Mouse (Mus musculus) frontal cortex, adult (tissue): ENCODE data around the gene Gm5861.
"Not testable (repeated sequence)": the region's sequence is repeated elsewhere in the genome, so short reads cannot be mapped to it uniquely, and the experiment has no call there.

Experiments
- ATAC-seq: cut with Nextera tagmentation; 2 replicates; pipeline ENCODE4 v1.9.2; 2017; ENCODE audit warnings: mild to moderate bottlenecking, moderate library complexity, mixed read lengths; ENCODE audit not compliant: low TSS enrichment

Gene Gm5861

DNA sequence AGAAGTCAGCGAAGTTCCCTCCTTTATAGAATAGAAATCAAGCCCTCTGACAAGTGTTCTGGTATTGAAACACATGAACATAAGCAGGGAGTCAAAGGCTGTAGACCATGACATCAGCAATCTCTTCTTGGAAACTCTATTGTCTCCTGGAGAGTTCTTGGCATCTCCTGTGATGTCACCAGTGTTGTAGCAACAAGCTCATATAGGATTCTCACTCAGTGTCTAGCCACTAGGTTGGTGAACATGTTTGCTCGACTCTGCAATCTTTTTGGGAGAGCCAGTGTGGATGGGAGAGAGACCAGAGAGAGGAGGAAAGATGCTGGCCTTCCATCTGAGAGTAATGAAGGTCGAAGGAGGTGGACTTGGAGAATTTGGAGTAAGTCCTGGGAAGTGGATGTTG is at the start of gene Gm5861:
TSS of gene Gm5861 (plus strand) at position 301 of the 400 bp plus-strand sequence.
- ATAC-seq = not testable (repeated sequence)

DNA sequence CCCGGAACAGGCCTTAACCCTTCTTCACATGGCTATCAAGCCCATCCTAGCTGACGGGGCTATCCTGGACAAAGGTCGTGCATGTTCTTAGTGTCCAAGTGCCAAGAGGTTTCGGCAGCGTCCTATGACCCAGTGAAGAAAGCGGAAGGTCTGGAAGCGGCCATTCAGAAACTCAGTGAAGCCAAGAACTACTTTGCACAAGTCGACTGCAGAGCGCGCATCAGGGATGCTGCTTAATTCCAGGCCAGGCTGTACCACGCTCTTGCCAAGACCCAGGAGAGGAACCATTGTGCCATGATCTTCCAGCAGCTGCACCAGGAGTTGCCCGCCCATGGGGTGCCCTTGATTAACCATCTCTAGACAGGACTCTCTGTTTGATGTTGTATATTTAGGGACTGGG is 44.8 kb upstream of the Gm5861 start:
- not testable (repeated sequence) for ATAC-seq
